Mouse (Mus musculus): ENCODE data around the gene Il18. TPM values are rescaled to one million over a fixed set of nuclear protein-coding genes. Genes with fewer than 3 reads are reported as not detected.
"Not testable (repeated sequence)": the region's sequence is repeated elsewhere in the genome, so short reads cannot be mapped to it uniquely, and the experiment has no call there.

The Il18 gene
- polyA plus RNA-seq, 1 experiment, result 2.2 TPM

- Histone ChIP-seq H3K4me3 (ENCODE audit: insufficient read depth, low read depth, low read length) (no peak overlapping the region), H3K27ac (ENCODE audit: insufficient read depth, low read depth, low read length) (no peak overlapping the region), H3K4me1 (ENCODE audit: control insufficient read depth, insufficient read depth, low read length) (peaks cover 5% of the 10 kb centered on the region; the same call in 1 of the 2 replicates), H3K36me3 (ENCODE audit: control insufficient read depth, insufficient read depth, low read length) (no peaks in the 10 kb centered on the region; the same call in 1 of the 2 replicates), H3K27me3 (replicated peaks; ENCODE audit: control insufficient read depth, insufficient read depth, low read length) (no peaks in the 10 kb centered on the region)
- TF ChIP-seq POLR2A (IDR thresholded peaks at IDR 0.05; ENCODE audit: low read depth, low read length) (no peak), CTCF (conservative IDR thresholded peaks at IDR 0.05; ENCODE audit: insufficient read depth, insufficient read length, low read depth, low read length) (no peak)
- DNase-seq, result no peak
- 56% methylated on average over 9 of the region's 9 CpGs for WGBS
Observed at GRCm38 (mm10) chr9:50617794-50618330, 63.2 kb downstream of the Il18 start.

- H3K27ac ChIP-seq (ENCODE audit: insufficient read depth, low read depth, low read length); H3K4me1 ChIP-seq (ENCODE audit: control insufficient read depth, insufficient read depth, low read length); DNase-seq; H3K4me3 ChIP-seq (ENCODE audit: insufficient read depth, low read depth, low read length); H3K27me3 ChIP-seq (replicated peaks; ENCODE audit: control insufficient read depth, insufficient read depth, low read length); H3K36me3 ChIP-seq (ENCODE audit: control insufficient read depth, insufficient read depth, low read length): not testable (repeated sequence)
- WGBS, result 94% methylated on average over 6 of the region's 8 CpGs
Observed at GRCm38 (mm10) chr9:50630903-50631302, 76.3 kb downstream of the Il18 start.

Other genes with a start within 250 kb of the Il18 start
- gene Rpl10-ps3, start 209.9 kb upstream of the Il18 start, polyA plus RNA-seq (2012; rRNA removed), result 97.7 and 121 TPM in 2 replicates
- gene Plet1, start 60.3 kb upstream of the Il18 start, polyA plus RNA-seq (2012; rRNA removed), result 82.6 and 86.0 TPM in 2 replicates
- gene Pts, start 26.1 kb upstream of the Il18 start, polyA plus RNA-seq (2012; rRNA removed), result 50.2 and 58.6 TPM in 2 replicates
- 4.6 and 5.3 TPM in 2 replicates for gene Bco2, start 354 bp downstream of the Il18 start, polyA plus RNA-seq (2012; rRNA removed)
- gene Tex12, start 6.5 kb downstream of the Il18 start, polyA plus RNA-seq (2012; rRNA removed), result not detected in 2 replicates
- 541 and 551 TPM in 2 replicates for gene Sdhd, start 49.0 kb downstream of the Il18 start, polyA plus RNA-seq (2012; rRNA removed)
- 292 and 335 TPM in 2 replicates for gene Timm8b, start 49.1 kb downstream of the Il18 start, polyA plus RNA-seq (2012; rRNA removed)
- gene Pih1d2, start 62.5 kb downstream of the Il18 start, polyA plus RNA-seq (2012; rRNA removed), result 2.1 and 2.7 TPM in 2 replicates
- 4.1 and 5.1 TPM in 2 replicates for gene Nkapd1, start 62.6 kb downstream of the Il18 start, polyA plus RNA-seq (2012; rRNA removed)
- gene Dlat, start 105.0 kb downstream of the Il18 start, polyA plus RNA-seq (2012; rRNA removed), result 60.8 and 70.8 TPM in 2 replicates
- 4.6 and 5.3 TPM in 2 replicates for gene Dixdc1, start 184.7 kb downstream of the Il18 start, polyA plus RNA-seq (2012; rRNA removed)
- 39.0 and 41.1 TPM in 2 replicates for gene 2310030G06Rik, start 191.7 kb downstream of the Il18 start, polyA plus RNA-seq (2012; rRNA removed)
- gene Cryab, start 196.5 kb downstream of the Il18 start, polyA plus RNA-seq (2012; rRNA removed), result 548 and 676 TPM in 2 replicates
- 20.0 and 21.1 TPM in 2 replicates for gene Hspb2, start 197.5 kb downstream of the Il18 start, polyA plus RNA-seq (2012; rRNA removed)
- gene Fdxacb1, start 213.4 kb downstream of the Il18 start, polyA plus RNA-seq (2012; rRNA removed), result 3.6 and 4.3 TPM in 2 replicates
- 20.3 and 21.3 TPM in 2 replicates for gene Alg9, start 220.2 kb downstream of the Il18 start, polyA plus RNA-seq (2012; rRNA removed)
- gene 1110032A03Rik, start 220.7 kb downstream of the Il18 start, polyA plus RNA-seq (2012; rRNA removed), result 97.4 and 111 TPM in 2 replicates

All from kidney, adult 2 months (tissue).